Mouse (Mus musculus) G1E (cell line): ENCODE measurements around the gene Trappc10.

Experiments used
- CTCF ChIP-seq: IDR thresholded peaks from 2 replicates; pipeline ENCODE4 v1.5.1; 2012; ENCODE audit warnings: low read depth, low read length, inconsistent platforms, mixed read lengths
- POLR2AphosphoS5 ChIP-seq: IDR thresholded peaks from 2 replicates; pipeline ENCODE4 v1.6.1; 2012; ENCODE audit warnings: low read depth, low read length, inconsistent platforms; ENCODE audit not compliant: insufficient replicate concordance

- TF ChIP-seq POLR2AphosphoS5 (no peak), CTCF (peak; percentile 57)
These were observed 80.5 kb downstream of the Trappc10 start for GRCm38 (mm10) chr10:78163923-78164322.
